Mouse (Mus musculus): ENCODE results near the gene Osm. TPM values are rescaled to one million over a fixed set of nuclear protein-coding genes. Genes with fewer than 3 reads are reported as not detected.

Gene Osm
- polyA plus RNA-seq, 1 experiment from 2014 or later = not detected

DNA sequence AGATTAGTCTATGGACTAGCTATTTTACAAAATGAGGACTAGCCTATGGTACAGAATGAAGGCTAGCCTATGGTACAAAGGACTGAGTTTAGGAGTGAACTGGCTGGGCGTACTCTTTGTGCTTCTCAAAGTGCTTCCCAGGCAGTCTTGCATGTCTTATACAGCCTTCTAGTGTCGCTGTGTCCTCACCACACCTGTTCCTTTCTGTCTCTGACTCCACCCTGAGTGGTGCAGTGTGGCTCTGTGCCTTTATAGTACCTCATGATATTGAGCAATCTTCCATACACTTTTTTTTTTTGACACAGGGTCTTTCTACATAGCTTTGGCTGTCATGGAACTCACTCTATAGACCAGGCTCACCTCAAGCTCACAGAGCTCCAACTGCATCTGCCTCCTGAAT is 4.8 kb upstream of the Osm start:
- ATAC-seq = no peak
- H3K27me3 ChIP-seq (replicated peaks; ENCODE audit: control insufficient read depth, insufficient read depth, low read length) = no peaks in the 10 kb centered on the region
- no peaks in the 10 kb centered on the region for H3K36me3 ChIP-seq (ENCODE audit: control insufficient read depth, insufficient read depth, low read length)
- H3K27ac ChIP-seq (ENCODE audit: low read depth, low read length) = no peak overlapping the region
- peaks cover 2% of the 10 kb centered on the region; the same call in 1 of the 2 replicates for H3K4me1 ChIP-seq (ENCODE audit: control insufficient read depth, insufficient read depth, low read depth, low read length)
- H3K4me3 ChIP-seq (ENCODE audit: low read length) = no peak overlapping the region
- whole genome bisulfite sequencing = 89% methylated on average over 2 of the region's 2 CpGs
- no peaks in the 10 kb centered on the region for H3K9me3 ChIP-seq (ENCODE audit: control insufficient read depth, low read length)
- no peak overlapping the region for H3K9ac ChIP-seq (ENCODE audit: low read depth, low read length)
- H3K4me2 ChIP-seq (ENCODE audit: low read length) = no peak overlapping the region

DNA sequence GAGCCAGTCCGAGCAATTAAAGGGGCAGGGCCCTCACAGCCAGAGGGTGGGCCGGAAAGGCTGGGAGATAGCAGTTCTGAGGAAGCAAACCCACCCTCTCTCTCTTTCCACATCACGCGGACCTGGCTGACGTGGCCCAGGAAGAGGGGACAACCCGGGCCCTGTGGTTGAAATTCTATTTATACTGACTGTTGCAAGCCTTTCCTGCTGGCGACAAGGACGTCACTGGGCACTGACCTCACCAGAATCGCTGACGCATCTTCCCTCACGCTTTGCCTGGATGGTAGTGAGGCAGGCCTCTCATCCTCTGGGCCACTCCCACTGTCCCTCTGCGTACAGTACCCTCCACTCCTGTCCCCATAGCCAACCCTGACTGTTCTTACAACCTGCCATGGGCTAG is 3.6 kb upstream of the Osm start:
- 67% methylated on average over 12 of the region's 12 CpGs for WGBS
- Histone ChIP-seq H3K36me3 (ENCODE audit: control insufficient read depth, insufficient read depth, low read length) (no peaks in the 10 kb centered on the region), H3K4me1 (ENCODE audit: control insufficient read depth, insufficient read depth, low read depth, low read length) (peaks cover 2% of the 10 kb centered on the region; the same call in 1 of the 2 replicates), H3K4me2 (ENCODE audit: low read length) (no peak overlapping the region), H3K27me3 (replicated peaks; ENCODE audit: control insufficient read depth, insufficient read depth, low read length) (no peaks in the 10 kb centered on the region), H3K4me3 (ENCODE audit: low read length) (no peak overlapping the region), H3K9ac (ENCODE audit: low read depth, low read length) (no peak overlapping the region), H3K27ac (ENCODE audit: low read depth, low read length) (no peak overlapping the region), H3K9me3 (ENCODE audit: control insufficient read depth, low read length) (no peaks in the 10 kb centered on the region)
- no peak for ATAC-seq

DNA sequence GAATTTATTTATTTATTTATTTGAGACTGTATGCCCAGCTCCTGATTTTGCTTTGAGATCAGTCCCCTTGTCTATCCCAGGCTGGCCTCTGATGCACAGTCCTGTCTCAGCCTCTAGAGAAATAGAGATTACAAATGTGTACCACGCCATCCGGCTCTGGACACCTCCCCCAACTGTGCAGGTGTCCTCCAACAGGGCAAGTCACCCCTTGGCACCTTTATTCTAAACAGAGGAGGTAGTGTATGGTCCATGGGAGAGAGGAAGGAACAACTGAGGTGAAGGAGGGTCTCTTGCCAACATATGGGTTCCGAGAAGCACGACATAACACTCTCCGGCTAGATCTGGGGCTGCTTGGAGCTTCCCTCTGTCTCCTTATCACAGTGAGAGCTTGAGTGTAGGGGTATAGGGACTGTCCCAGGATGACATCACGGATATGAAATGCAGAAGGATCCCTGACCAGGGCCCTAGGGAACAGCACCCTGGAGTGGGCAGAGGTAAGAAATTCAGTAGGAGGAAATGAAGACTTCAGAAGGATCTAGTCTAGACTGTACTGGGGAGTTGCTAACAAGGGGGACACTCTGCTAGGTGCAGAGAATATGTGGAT is 1.1 kb upstream of the Osm start:
- no peak for ATAC-seq
- 92% methylated on average over 6 of the region's 6 CpGs for WGBS

DNA sequence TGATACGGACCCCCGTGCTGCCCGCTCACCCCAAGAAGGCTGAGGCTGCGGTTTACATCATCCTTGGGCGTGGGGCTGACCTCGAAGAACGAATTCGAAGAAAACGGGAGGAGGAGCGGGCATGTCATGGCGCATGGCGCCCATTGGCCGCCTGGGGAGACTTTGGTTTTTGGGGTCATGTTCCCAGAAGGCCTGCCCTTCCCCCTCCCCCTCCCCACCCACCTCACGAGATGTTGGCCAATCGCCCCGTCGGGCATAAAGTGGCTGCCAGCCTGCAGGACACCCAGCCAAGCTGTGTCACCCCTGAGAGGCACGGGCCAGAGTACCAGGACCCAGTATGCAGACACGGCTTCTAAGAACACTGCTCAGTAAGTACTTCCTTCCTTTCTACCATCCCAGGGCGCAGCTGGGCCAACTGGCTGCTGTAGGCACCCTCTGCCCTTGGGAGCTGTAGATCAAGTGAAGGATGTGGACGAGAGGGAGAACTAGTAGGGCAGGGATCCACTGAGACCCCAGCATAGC is 387 bp downstream of the Osm start:
- Histone ChIP-seq H3K9ac (ENCODE audit: low read depth, low read length) (no peak overlapping the region), H3K4me3 (ENCODE audit: low read length) (no peak overlapping the region), H3K9me3 (ENCODE audit: control insufficient read depth, low read length) (peaks cover 4% of the 10 kb centered on the region), H3K27me3 (replicated peaks; ENCODE audit: control insufficient read depth, insufficient read depth, low read length) (no peaks in the 10 kb centered on the region), H3K36me3 (ENCODE audit: control insufficient read depth, insufficient read depth, low read length) (no peaks in the 10 kb centered on the region), H3K27ac (ENCODE audit: low read depth, low read length) (no peak overlapping the region), H3K4me2 (ENCODE audit: low read length) (no peak overlapping the region), H3K4me1 (ENCODE audit: control insufficient read depth, insufficient read depth, low read depth, low read length) (no peaks in the 10 kb centered on the region)
- WGBS = 92% methylated on average over 21 of the region's 21 CpGs
- no peak for ATAC-seq

More for the DNA sequence above, 1.1 kb upstream of the Osm start:
- no peaks in the 10 kb centered on the region for H3K4me1 ChIP-seq (ENCODE audit: control insufficient read depth, insufficient read depth, low read depth, low read length)
- H3K4me3 ChIP-seq (ENCODE audit: low read length) = no peak overlapping the region
- H3K27ac ChIP-seq (ENCODE audit: low read depth, low read length) = no peak overlapping the region
- no peak overlapping the region for H3K9ac ChIP-seq (ENCODE audit: low read depth, low read length)
- no peaks in the 10 kb centered on the region for H3K36me3 ChIP-seq (ENCODE audit: control insufficient read depth, insufficient read depth, low read length)
- no peak overlapping the region for H3K4me2 ChIP-seq (ENCODE audit: low read length)
- H3K9me3 ChIP-seq (ENCODE audit: control insufficient read depth, low read length) = peaks cover 4% of the 10 kb centered on the region
- no peaks in the 10 kb centered on the region for H3K27me3 ChIP-seq (replicated peaks; ENCODE audit: control insufficient read depth, insufficient read depth, low read length)

DNA sequence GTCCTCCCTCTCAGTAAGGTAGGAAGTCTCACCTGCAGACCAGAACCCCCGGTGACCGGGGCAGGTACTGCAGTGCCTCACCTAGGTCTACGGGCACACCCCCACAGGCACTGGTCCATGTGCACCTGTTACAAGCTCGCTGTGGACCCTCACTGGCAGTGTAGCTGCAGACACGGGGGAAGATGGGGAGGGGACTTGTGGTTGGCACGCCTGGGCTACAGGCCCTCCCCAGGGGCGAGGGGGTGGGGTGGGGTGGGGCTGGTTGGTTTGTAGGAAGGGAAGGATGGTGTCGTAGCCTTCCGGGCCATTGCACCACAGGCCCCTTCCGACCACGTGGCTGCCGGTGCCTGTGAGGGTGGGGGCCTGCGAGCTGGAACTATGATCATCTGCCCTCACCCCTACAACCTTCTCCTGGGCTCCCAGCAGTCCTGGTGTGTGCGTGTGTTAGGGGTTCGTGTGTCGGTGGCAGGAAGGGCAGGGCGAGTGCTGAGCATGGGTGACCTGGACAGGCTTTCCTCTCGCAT is 1.2 kb downstream of the Osm start:
- peaks cover 4% of the 10 kb centered on the region for H3K9me3 ChIP-seq (ENCODE audit: control insufficient read depth, low read length)

DNA sequence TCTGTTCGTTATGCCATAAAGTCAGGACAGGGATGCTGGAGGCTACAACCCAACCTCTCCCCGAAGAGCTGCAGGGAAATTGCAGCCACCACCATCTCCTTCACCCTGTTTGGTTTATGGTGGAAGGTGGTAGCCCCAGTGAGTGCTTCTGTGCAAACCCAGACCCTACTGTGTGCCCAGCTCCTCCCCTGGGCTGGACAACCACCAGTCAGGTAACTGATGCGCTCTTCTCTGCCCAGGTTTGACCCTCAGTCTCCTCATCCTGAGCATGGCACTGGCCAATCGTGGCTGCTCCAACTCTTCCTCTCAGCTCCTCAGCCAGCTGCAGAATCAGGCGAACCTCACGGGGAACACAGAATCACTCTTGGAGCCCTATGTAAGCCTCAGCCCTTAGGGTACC is 1.9 kb downstream of the Osm start:
- ATAC-seq = no peak
- Histone ChIP-seq H3K27ac (ENCODE audit: low read depth, low read length) (no peak overlapping the region), H3K36me3 (ENCODE audit: control insufficient read depth, insufficient read depth, low read length) (no peaks in the 10 kb centered on the region), H3K9me3 (ENCODE audit: control insufficient read depth, low read length) (peaks cover 4% of the 10 kb centered on the region), H3K27me3 (replicated peaks; ENCODE audit: control insufficient read depth, insufficient read depth, low read length) (no peaks in the 10 kb centered on the region), H3K4me2 (ENCODE audit: low read length) (no peak overlapping the region), H3K4me1 (ENCODE audit: control insufficient read depth, insufficient read depth, low read depth, low read length) (no peaks in the 10 kb centered on the region), H3K9ac (ENCODE audit: low read depth, low read length) (no peak overlapping the region), H3K4me3 (ENCODE audit: low read length) (no peak overlapping the region)
- WGBS = 95% methylated on average over 6 of the region's 6 CpGs

More for the DNA sequence above, 1.2 kb downstream of the Osm start:
- Histone ChIP-seq H3K27ac (ENCODE audit: low read depth, low read length) (no peak overlapping the region), H3K4me1 (ENCODE audit: control insufficient read depth, insufficient read depth, low read depth, low read length) (no peaks in the 10 kb centered on the region), H3K4me3 (ENCODE audit: low read length) (no peak overlapping the region), H3K4me2 (ENCODE audit: low read length) (no peak overlapping the region), H3K9ac (ENCODE audit: low read depth, low read length) (no peak overlapping the region), H3K36me3 (ENCODE audit: control insufficient read depth, insufficient read depth, low read length) (no peaks in the 10 kb centered on the region), H3K27me3 (replicated peaks; ENCODE audit: control insufficient read depth, insufficient read depth, low read length) (no peaks in the 10 kb centered on the region)
- WGBS = 82% methylated on average over 18 of the region's 18 CpGs
- no peak for ATAC-seq

DNA sequence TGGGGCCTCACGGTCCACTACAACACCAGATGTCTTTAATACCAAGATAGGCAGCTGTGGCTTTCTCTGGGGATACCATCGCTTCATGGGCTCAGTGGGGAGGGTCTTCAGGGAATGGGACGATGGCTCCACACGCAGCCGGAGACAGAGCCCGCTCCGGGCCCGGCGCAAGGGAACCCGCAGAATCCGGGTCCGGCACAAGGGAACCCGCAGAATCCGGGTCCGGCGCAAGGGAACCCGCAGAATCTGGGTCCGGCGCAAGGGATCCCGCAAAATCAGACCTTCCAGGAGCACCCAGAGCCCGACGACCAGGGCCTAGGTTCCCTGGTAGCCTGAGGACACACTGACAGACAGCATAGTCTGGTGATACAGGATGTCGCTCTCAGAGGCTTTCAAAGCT is 3.5 kb downstream of the Osm start:
- H3K9ac ChIP-seq (ENCODE audit: low read depth, low read length) = no peak overlapping the region
- no peak overlapping the region for H3K4me2 ChIP-seq (ENCODE audit: low read length)
- H3K36me3 ChIP-seq (ENCODE audit: control insufficient read depth, insufficient read depth, low read length) = no peaks in the 10 kb centered on the region
- no peak overlapping the region for H3K27ac ChIP-seq (ENCODE audit: low read depth, low read length)
- no peaks in the 10 kb centered on the region for H3K4me1 ChIP-seq (ENCODE audit: control insufficient read depth, insufficient read depth, low read depth, low read length)
- no peak for ATAC-seq
- WGBS = 96% methylated on average over 22 of the region's 23 CpGs
- peaks cover 4% of the 10 kb centered on the region for H3K9me3 ChIP-seq (ENCODE audit: control insufficient read depth, low read length)
- H3K4me3 ChIP-seq (ENCODE audit: low read length) = no peak overlapping the region
- no peaks in the 10 kb centered on the region for H3K27me3 ChIP-seq (replicated peaks; ENCODE audit: control insufficient read depth, insufficient read depth, low read length)

DNA sequence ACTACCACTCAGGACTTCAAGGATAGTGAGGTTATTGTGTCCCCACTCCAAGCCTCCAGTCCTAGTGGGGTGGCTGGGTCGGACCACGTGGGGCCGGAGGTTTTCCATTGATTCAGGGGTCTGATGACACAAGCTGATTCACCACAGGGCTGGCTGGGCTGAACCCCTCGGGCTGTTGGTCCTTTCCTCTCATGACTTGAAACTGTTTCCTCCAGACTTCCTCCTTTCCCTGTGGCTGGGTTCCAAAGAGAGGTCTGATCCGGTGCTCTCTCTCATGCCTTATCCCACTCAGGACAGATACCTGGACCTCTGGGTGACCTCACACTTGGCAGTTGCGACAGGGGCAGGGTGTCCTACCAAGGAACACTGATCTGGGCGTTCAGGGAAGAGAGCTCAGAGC is 3.9 kb downstream of the Osm start:
- ATAC-seq = no peak
- Histone ChIP-seq H3K4me2 (ENCODE audit: low read length) (no peak overlapping the region), H3K9ac (ENCODE audit: low read depth, low read length) (no peak overlapping the region), H3K27ac (ENCODE audit: low read depth, low read length) (no peak overlapping the region), H3K4me3 (ENCODE audit: low read length) (no peak overlapping the region), H3K36me3 (ENCODE audit: control insufficient read depth, insufficient read depth, low read length) (no peaks in the 10 kb centered on the region), H3K9me3 (ENCODE audit: control insufficient read depth, low read length) (peaks cover 4% of the 10 kb centered on the region), H3K27me3 (replicated peaks; ENCODE audit: control insufficient read depth, insufficient read depth, low read length) (no peaks in the 10 kb centered on the region), H3K4me1 (ENCODE audit: control insufficient read depth, insufficient read depth, low read depth, low read length) (no peaks in the 10 kb centered on the region)
- 81% methylated on average over 7 of the region's 7 CpGs for WGBS

DNA sequence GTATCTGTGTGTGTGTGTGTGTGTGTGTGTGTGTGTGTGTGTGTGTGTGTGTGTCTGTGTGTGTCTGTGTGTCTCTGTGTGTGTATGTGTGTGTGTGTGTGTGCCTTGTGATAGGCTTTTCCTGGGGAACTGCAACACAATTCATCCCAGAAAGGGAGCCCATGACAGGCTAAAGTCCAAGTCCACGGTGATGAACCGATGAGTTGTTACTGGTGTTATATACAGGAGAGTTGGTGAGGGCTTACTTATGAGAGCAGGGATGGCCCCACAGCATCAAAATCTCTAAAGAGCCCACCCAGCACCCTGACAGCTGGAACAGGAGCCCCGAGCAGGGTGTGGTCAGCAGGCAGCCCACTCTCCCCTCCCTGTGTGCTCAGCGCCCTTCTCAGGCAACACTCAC is 5.0 kb downstream of the Osm start:
- no peak for ATAC-seq

More for the DNA sequence above, 5.0 kb downstream of the Osm start:
- Histone ChIP-seq H3K9ac (ENCODE audit: low read depth, low read length) (no peak overlapping the region), H3K36me3 (ENCODE audit: control insufficient read depth, insufficient read depth, low read length) (no peaks in the 10 kb centered on the region), H3K9me3 (ENCODE audit: control insufficient read depth, low read length) (peaks cover 4% of the 10 kb centered on the region), H3K4me2 (ENCODE audit: low read length) (no peak overlapping the region), H3K27me3 (replicated peaks; ENCODE audit: control insufficient read depth, insufficient read depth, low read length) (no peaks in the 10 kb centered on the region), H3K27ac (ENCODE audit: low read depth, low read length) (no peak overlapping the region), H3K4me3 (ENCODE audit: low read length) (no peak overlapping the region), H3K4me1 (ENCODE audit: control insufficient read depth, insufficient read depth, low read depth, low read length) (no peaks in the 10 kb centered on the region)
- WGBS = 91% methylated on average over 4 of the region's 4 CpGs
